Mouse (Mus musculus): ENCODE data around the gene Capn11.

DNA sequence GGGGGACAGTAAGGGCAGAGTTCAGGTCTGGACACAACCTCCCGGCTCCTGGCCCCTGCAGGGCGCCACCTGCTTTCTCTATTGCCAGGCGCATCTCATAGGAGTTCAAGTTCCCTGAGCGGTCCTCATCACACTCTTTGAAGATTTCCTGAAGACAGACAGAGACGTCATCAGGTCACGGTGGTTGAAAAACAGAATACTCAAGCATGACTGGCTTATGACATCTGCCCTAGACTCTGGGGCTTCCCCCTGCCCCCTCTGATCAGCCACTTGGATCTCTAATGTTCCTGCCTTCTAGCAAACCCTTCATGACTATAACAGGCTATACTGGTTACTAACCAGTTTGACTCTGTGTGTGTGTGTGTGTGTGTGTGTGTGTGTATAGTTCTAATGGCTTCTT lies 27.2 kb downstream of the Capn11 start:
- TF ChIP-seq POLR2A (IDR thresholded peaks at IDR 0.05; ENCODE audit: borderline replicate concordance, extremely low read depth, low read depth, low read length) (no peak), CTCF (IDR thresholded peaks at IDR 0.05; ENCODE audit: insufficient read depth, low read length) (no peak)

Data from lung, adult 2 months (tissue).